Mouse (Mus musculus): ENCODE data around the gene Slc45a3.

- no peak for TF ChIP-seq CTCF (IDR thresholded peaks at IDR 0.05; ENCODE audit: control insufficient read depth, insufficient read depth, insufficient read length)
- no peak for TF ChIP-seq MYOD1 (IDR thresholded peaks at IDR 0.05; ENCODE audit: control insufficient read depth, insufficient read length, low read depth)
- TF ChIP-seq MAX (IDR thresholded peaks at IDR 0.05), result no peak
Observed at GRCm38 (mm10) chr1:131969825-131970224, 7.1 kb downstream of the Slc45a3 start.
